Mouse (Mus musculus) cerebellum, adult 2 months (tissue): Measurements from ENCODE around the gene Slc35e4. TPM values are rescaled to one million over a fixed set of nuclear protein-coding genes. Genes with fewer than 3 reads are reported as not detected.
"Not testable (repeated sequence)": the region's sequence is repeated elsewhere in the genome, so short reads cannot be mapped to it uniquely, and the experiment has no call there.

ENCODE experiments used
- DNase-seq, 2 experiments: peaks; one replicate each; pipeline ENCODE4 v3.0.0; 2021
- H3K27ac ChIP-seq: fragments of 200-500 bp; 2 replicates; pipeline ENCODE4 v1.5.1; 2012; ENCODE audit warnings: low read length, control low read depth, inconsistent platforms; ENCODE audit not compliant: insufficient read depth
- H3K27me3 ChIP-seq: fragments of 200-500 bp; 2 replicates; pipeline ENCODE4 v1.6.1; 2012; ENCODE audit warnings: inconsistent platforms, mild to moderate bottlenecking, low read length, moderate library complexity; ENCODE audit not compliant: control insufficient read depth, insufficient read depth
- H3K4me1 ChIP-seq: fragments of 200-500 bp; 2 replicates; pipeline ENCODE4 v1.6.1; 2011; ENCODE audit warnings: low read length; ENCODE audit not compliant: control insufficient read depth, insufficient read depth
- H3K4me3 ChIP-seq: fragments of 200-500 bp; replicated peaks from 2 replicates; pipeline ENCODE3; 2011; ENCODE audit warnings: mild to moderate bottlenecking, low read depth, low read length, control low read depth; ENCODE audit not compliant: insufficient read depth
- CTCF ChIP-seq: fragments of 200-500 bp; IDR thresholded peaks from 2 replicates; pipeline ENCODE4 v1.5.1; 2011; ENCODE audit warnings: low read depth, mild to moderate bottlenecking, control low read depth, low read length, moderate library complexity, borderline replicate concordance; ENCODE audit not compliant: insufficient read depth
- POLR2A ChIP-seq: fragments of 200-500 bp; IDR thresholded peaks from 2 replicates; pipeline ENCODE4 v1.6.1; 2011; ENCODE audit warnings: low read length, control low read depth, borderline replicate concordance; ENCODE audit not compliant: insufficient read depth
- WGBS: fragments of 180-500 bp; shearing (Covaris S2); methylation state at CpG from one replicate; pipeline ENCODE4 v1.1.7; 2018; 5-methylcytosine and 5-hydroxymethylcytosine counted together
- polyA plus RNA-seq: library from polyadenylated mRNA; depleted of rRNA; stranded (reverse); fragments of >200 nt; gene quantifications from 2 replicates; pipeline ENCODE4 v1.2.3, GENCODE M21; 2012; rRNA removed

The Slc35e4 gene
- polyA plus RNA-seq, result 27.3 and 28.5 TPM in 2 replicates

DNA sequence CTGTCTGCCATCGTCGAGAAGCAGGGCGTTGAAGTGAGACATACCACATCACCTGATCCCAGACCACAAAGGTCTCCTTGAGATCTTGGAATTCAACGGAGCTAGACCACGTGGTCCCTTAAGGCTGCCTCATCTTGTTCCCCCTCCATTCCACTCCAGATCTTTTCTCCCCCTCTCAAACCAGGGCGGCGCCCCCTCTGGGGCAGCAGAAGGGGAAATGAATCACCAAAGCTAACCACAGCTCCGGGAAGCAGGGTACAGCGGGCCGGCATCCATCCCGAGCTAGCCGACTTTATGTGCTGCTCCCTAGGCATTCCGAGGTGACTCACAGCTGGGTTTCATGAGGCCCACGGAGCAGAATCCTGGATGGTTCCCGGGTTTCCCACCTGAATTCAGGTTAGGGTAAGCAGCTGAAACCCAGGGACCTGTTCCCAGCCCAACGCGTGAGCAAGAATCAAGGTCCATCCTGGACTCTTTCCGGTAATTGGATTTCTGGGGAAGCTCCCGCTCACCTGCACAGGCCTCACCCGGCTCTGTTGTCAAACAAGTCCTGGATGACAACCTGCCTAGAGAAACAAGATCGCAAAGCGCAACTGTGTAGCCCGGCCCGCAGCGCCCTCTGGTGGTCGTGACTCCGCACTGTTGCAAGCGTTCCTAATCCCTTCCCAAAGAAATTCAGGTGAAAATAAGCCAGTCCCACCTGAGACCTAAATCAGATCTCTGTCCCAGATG, at the start of gene Slc35e4:
Gene Slc35e4, minus strand, starts transcription at position 556 of the 732 bp plus-strand sequence.
- under 1% methylated on average over 28 of the region's 28 CpGs for WGBS
- peaks cover 18% of the 10 kb centered on the region for H3K4me1 ChIP-seq
- H3K27me3 ChIP-seq, result no peaks in the 10 kb centered on the region
- H3K27ac ChIP-seq, result peak within 1 kb of the TSS; percentile 60
- DNase-seq, result peak; percentile 84 to 92
- peak within 1 kb of the TSS; percentile 78 for H3K4me3 ChIP-seq
- TF ChIP-seq POLR2A, result peak; percentile 23; the same call in 1 of the 2 replicates
- peak; percentile 90 for TF ChIP-seq CTCF

DNA sequence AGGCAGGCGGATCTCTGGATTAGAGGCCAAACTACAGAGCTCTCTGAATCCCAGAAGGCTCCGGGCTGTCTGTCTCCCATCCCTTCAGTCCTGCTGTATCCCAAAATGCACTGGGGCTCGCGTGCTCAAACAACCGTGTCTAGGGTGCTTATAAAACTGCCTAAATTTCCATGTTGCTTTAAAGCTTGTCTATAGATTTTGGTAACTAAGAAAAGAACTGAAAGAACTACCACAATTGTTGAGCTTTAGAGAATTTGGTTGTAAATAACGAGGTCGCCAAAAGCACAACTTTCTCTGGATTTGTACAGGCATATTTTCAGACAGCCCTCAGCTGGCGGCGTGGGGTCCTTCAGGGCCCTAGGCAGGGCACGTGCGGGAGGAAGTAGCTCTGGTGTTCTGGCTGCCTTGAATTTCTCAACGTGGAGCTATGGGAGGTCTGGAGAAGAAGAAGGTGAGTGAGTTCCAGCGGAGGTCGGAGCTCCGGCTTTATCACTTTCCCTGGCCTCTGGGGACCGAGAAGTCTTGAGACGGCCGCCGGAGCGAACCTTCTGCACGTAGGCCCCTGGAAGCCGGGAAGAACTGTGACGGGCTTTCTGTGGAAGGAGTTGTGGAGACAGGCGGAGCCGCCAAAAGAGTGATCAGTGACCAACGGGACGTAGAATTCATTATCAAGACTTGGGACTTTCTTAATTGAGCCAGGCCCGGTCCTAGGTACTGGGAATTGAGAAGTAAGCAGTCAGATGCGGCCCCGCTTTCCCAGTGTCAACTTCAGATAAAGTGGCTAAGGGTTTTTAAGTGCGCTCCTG, 49.3 kb upstream of the Slc35e4 start, which contains the start of gene Pes1:
Gene Pes1, plus strand, starts transcription at position 366 of the 806 bp plus-strand sequence.
- H3K4me3 ChIP-seq, result peak within 1 kb of the TSS; percentile 68
- no peaks in the 10 kb centered on the region for H3K27me3 ChIP-seq
- under 1% methylated on average over 31 of the region's 31 CpGs for WGBS
- peak; percentile 84 to 87 for DNase-seq
- no peaks in the 10 kb centered on the region; the same call in 1 of the 2 replicates for H3K4me1 ChIP-seq
- TF ChIP-seq POLR2A (peak; percentile 34; the same call in 1 of the 2 replicates), CTCF (no peak)
- peak within 1 kb of the TSS; percentile 14; the same call in 1 of the 2 replicates for H3K27ac ChIP-seq

DNA sequence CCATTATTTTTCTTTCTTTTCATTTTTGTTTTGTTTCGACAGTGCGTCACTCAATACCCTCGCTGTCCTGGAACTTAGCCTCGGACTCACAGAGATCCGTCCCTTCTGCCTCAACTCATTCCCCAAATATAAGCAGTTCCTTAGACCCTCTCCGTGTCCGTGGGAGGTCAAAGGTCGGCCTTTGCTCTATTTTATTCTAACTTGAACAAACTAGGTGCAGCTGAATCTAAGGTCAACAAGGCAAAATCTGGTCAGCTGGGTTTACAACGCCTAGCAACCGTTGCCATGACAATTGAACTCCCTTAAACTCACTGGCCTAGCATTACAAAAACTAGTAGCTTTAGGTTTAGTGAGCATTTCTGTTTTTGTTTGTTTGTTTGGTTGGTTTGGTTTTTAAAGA, 48.7 kb upstream of the Slc35e4 start:
- 82% methylated on average over 10 of the region's 10 CpGs for WGBS
- no peak overlapping the region; the same call in 1 of the 2 replicates for H3K27ac ChIP-seq
- H3K27me3 ChIP-seq, result no peaks in the 10 kb centered on the region
- H3K4me3 ChIP-seq, result peak overlapping the region; percentile 68
- peak; percentile 11 to 17 for DNase-seq
- H3K4me1 ChIP-seq, result no peaks in the 10 kb centered on the region; the same call in 1 of the 2 replicates
- no peak for TF ChIP-seq CTCF
- TF ChIP-seq POLR2A, result no peak

DNA sequence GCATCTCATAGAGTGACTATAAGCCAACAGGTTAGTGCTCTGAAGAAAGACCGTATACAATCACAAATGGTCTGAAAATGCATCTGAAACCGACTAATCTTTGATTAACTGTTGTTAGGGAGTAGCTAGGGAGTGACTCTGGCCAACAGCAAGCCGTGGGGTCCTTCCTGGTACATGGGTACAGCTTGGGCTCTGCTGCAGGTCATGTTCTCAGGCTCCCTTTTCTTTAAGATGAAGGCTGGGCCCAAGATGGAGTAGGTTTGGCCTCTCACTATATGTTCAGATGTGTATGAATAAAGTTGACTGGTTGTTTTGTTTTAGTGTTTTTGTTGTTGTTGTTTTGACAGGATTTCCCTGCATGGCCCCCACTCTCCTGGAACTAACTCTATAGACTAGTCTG, 47.3 kb upstream of the Slc35e4 start:
- Histone ChIP-seq H3K4me1 (no peaks in the 10 kb centered on the region; the same call in 1 of the 2 replicates), H3K27me3 (no peaks in the 10 kb centered on the region), H3K4me3 (no peak overlapping the region), H3K27ac (no peak overlapping the region)
- TF ChIP-seq POLR2A (no peak), CTCF (no peak)
- WGBS, result 58% methylated on average over 3 of the region's 3 CpGs
- no peak for DNase-seq

DNA sequence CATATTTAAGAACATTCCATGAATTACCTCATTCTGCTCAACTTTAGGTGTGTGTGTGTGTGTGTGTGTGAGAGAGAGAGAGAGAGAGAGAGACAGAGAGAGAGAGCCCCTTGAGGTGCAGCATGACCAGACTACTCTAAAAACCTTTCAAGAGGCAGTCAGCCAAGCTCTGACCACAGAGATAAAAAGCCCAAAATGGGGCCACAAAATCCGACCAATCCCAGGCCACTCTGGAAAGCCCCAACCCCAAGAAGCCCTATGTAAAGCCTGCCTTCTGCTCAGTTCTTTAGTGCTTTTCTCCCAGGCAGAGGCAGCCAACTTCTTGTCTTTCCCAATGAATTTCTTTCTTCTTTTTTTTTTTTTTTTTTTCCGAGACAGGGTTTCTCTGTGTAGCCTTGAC, 46.4 kb upstream of the Slc35e4 start:
- Histone ChIP-seq H3K27me3 (no peaks in the 10 kb centered on the region), H3K27ac (no peak overlapping the region), H3K4me3 (no peak overlapping the region), H3K4me1 (no peaks in the 10 kb centered on the region)
- whole genome bisulfite sequencing, result 50% methylated on average over 2 of the region's 2 CpGs
- TF ChIP-seq POLR2A (no peak), CTCF (no peak)
- no peak for DNase-seq

DNA sequence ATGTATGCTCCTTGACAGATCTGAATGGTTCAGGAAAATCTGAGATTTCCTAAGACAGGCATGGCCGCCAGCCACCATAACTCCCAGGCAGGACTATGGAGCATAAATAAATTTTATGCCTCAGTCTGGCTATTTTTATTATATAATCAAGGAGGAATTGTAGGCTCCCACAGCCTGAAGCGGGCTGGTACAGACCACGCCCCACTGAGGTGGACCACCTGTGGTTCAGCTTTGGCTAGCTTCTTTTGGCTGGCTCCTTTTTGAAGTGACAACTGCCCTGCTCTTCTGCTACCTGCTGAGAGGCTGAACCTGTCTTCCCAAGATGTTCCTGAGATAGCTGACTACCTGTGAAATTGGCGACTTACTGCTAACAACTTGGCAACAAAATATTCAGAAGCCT, 40.9 kb upstream of the Slc35e4 start:
- H3K27ac ChIP-seq, DNase-seq, H3K4me1 ChIP-seq, H3K27me3 ChIP-seq, H3K4me3 ChIP-seq: not testable (repeated sequence)
- 50% methylated on average over 4 of the region's 4 CpGs for WGBS

DNA sequence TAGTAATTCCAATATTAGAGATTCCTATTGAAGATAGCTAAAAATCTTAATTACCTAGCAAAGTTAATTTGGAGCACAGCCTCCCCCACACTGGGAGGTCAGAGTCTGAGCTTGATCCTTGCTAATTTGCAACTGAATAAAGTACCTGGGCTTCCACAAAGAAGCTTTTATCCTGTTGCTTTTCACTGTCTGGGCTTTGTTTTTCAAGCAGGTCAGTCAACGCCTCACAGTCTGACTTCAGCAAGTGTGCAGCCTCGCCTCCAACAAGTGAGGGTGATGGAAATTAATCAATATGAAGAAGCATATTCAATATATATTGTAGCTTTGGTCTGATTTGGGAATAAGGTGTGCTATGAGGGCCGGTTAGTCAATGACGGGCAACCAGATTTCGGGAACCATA, 40.4 kb upstream of the Slc35e4 start:
- not testable (repeated sequence) for H3K4me3 ChIP-seq, H3K27ac ChIP-seq, DNase-seq, H3K27me3 ChIP-seq, H3K4me1 ChIP-seq
- WGBS, result 77% methylated on average over 5 of the region's 5 CpGs

DNA sequence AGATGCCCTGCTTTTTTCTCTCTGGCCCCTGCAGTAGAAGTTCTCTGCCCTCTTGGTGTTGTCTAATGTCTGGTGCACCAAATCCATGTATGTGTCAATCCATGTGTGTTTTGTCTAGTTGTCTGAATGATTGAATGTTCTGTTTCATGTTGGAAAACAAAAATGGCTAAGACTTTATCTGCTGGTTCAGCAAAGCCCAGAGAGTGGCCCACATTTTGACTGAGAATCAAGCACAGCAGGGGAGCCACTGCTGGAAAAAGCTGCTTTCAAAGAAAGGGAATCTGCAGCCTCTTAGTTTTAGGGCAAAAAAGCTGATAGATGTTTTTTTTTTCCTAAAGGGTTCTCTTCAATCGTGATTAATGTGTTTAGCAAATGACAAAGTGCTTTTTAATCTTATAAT, 31.9 kb upstream of the Slc35e4 start:
- no peak for DNase-seq
- Histone ChIP-seq H3K27ac (no peak overlapping the region), H3K27me3 (no peaks in the 10 kb centered on the region), H3K4me3 (no peak overlapping the region), H3K4me1 (no peaks in the 10 kb centered on the region; the same call in 1 of the 2 replicates)
- TF ChIP-seq POLR2A (no peak), CTCF (no peak)
- 19% methylated on average over 1 of the region's 1 CpGs for WGBS
